ENCODE assay signal across 20 mouse cellular contexts in the genomic region with DNA sequence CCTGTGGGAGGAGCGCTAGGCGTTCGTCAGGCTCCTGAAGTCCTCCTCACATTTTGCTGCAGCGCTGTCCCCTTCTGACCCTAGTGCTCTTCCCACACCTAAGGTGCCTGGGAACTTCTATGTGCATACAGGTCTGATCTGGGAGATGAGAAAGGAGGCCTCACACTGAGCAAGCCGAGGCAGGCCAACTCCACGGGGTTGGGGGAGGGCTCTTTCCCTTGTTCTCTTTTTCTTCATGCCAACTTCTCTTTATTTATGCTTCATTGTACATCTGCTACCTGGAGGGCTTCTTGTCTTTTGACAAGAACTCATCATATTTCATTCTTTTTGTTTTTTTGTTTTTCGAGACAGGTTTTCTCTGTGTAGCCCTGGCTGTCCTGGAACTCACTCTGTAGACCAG. TPM values are rescaled to one million over a fixed set of nuclear protein-coding genes. Genes with fewer than 3 reads are reported as not detected.
DNase-seq lines count a peak whose midpoint lies in the region; TF ChIP-seq lines count a peak whose summit lies in the region.
"Had no signal": no experiment of that assay in that cellular context is flagged by ENCODE, and none has a peak within 500 bp of the region (broad histone marks: within the 10 kb centered on the region; RNA-seq: fewer than 3 reads in every experiment).

No protein-coding gene starts in this region.

- no peak for TF ChIP-seq CTCF in gastrocnemius, adult 2 months (IDR thresholded peaks at IDR 0.05)

- no peak overlapping the region for H3K4me3 ChIP-seq in gastrocnemius, adult 2 months
- H3K4me3 ChIP-seq: embryonic facial prominence, embryonic 13.5 days; embryonic facial prominence, embryonic 15.5 days; erythroblast, embryonic 14.5 days; forebrain, embryonic 10.5 days; forebrain, embryonic 12.5 days had no signal

- H3K27ac ChIP-seq in gastrocnemius, adult 2 months: no peak overlapping the region
- H3K27ac ChIP-seq: embryonic facial prominence, embryonic 13.5 days; embryonic facial prominence, embryonic 15.5 days; forebrain, embryonic 10.5 days; forebrain, embryonic 12.5 days had no signal

- intact Hi-C loops in gastrocnemius, adult 2 months (cut with DNase I): no loop called here

- peak; percentile 47 to 55 for DNase-seq in spleen, postnatal 36 days (ENCODE audit: low spot score in 2 of 2)
- no peak for DNase-seq in spleen, postnatal 10 days (ENCODE audit: low spot score in 2 of 2)
- DNase-seq in B cell, adult 2 months: peak; percentile 46 to 58
- DNase-seq in gastrocnemius, adult 2 months: no peak
- no peak for DNase-seq in layer of hippocampus, adult 18-20 months (ENCODE audit: low spot score in 2 of 2)
- DNase-seq: adrenal gland, adult 2 months; adrenal gland, postnatal 10 days; adrenal gland, postnatal 25 days; cerebellum, adult 11 months; cerebellum, adult 18-20 months; cerebellum, adult 8-10 months; cerebellum, adult 9-11 months; cerebellum, postnatal 14 days; cerebellum, postnatal 36 days; embryo, embryonic 11 days had no signal

RNA-seq across cellular contexts. Expression of a gene that starts 23.2 kb away (rescaled TPM):
- total RNA-seq in gastrocnemius, adult 2 months (2021): 100 to 1,000 TPM; 110 to 121 TPM
- total RNA-seq in layer of hippocampus, adult 18-20 months (2021): 10 to 100 TPM; 84.9 to 94.4 TPM

RNA-seq across cellular contexts. Expression of a gene that starts 25.7 kb away (rescaled TPM):
- total RNA-seq in gastrocnemius, adult 2 months (2021): 10 to 100 TPM; 21.9 to 52.6 TPM
- 1 to 10 TPM in 1 of 2 experiments, under 1 TPM in 1; 0.92 to 1.3 TPM for total RNA-seq in layer of hippocampus, adult 18-20 months (2021)

RNA-seq across cellular contexts. Expression of a gene that starts 27.8 kb away (rescaled TPM):
- 1 to 10 TPM; 5.1 to 7.3 TPM for total RNA-seq in gastrocnemius, adult 2 months (2021)
- total RNA-seq in layer of hippocampus, adult 18-20 months (2021): 10 to 100 TPM; 16.2 to 18.4 TPM

RNA-seq across cellular contexts. Expression of a gene that starts 53.8 kb away (rescaled TPM):
- not detected for total RNA-seq in gastrocnemius, adult 2 months (2021)
- 10 to 100 TPM; 37.5 to 37.8 TPM for total RNA-seq in layer of hippocampus, adult 18-20 months (2021)

RNA-seq across cellular contexts. Expression of a gene that starts 55.9 kb away (rescaled TPM):
- 100 to 1,000 TPM in 1 of 2 experiments, 10 to 100 TPM in 1; 78.5 to 109 TPM for total RNA-seq in gastrocnemius, adult 2 months (2021)
- total RNA-seq in layer of hippocampus, adult 18-20 months (2021): 100 to 1,000 TPM; 644 to 648 TPM

Comparison
In these comparisons a context has a peak if more than half of its experiments do, and no peak if none do; other contexts are left out.
1. DNase-seq: peak in spleen, postnatal 36 days (2 of 2) and B cell, adult 2 months (2 of 2); none in spleen, postnatal 10 days (0 of 2), gastrocnemius, adult 2 months (single experiment) and layer of hippocampus, adult 18-20 months (0 of 2).
2. RNA of a gene that starts 25.7 kb away (total RNA-seq): 21.9 to 52.6 TPM in gastrocnemius, adult 2 months; 0.92 to 1.3 TPM in layer of hippocampus, adult 18-20 months; every median in the first group is over 10 times any median in the second.